Mouse (Mus musculus) WW6 (cell line): Measurements from ENCODE around the gene Olfr993.

Experiments used
- DNase-seq: peaks from one replicate; pipeline ENCODE4 v3.0.0-alpha.2; 2013; ENCODE audit warnings: low read depth, low spot score

Olfr993 gene

DNA sequence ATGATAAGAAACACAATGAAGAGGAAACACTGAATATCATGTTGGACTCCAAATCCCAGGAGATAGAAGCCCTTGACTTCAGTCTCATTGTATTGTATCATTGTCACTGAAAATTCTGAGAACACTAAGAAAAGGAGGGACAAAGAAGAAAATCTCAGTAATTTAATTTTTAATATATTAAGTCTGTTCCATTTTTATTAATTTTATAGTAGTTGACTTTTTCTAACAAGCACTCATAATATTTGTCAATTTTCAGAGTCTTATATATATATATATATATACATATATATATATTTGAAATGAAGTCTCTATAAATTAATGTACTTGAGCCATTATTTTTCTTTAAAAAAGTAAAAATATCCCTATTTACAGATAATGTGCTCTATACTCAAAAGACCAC, at the start of gene Olfr993:
TSS of gene Olfr993 (minus strand) at position 101 of the 400 bp plus-strand sequence.
- no peak for DNase-seq

DNA sequence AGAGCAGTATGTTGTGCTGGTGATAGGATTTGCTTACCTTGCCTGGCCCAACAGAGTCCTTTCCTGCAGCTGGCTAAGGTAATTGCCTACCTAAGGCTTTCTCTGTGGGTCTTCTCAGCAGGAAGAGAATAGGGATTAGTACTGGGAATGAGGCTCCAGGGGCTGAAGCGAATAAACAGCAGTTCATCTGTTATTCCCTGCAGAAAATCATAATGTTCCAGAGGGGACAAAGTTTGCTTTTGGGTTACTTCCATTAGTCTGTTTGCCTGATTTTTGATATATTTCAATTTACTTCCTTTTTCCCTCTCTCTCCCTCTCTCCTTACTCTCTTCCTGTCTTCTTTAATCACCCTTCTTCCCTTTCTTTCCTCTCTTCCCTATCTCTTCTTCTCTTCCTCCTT, 28.9 kb upstream of the Olfr993 start, which contains the start of gene Olfr995:
TSS of gene Olfr995 (minus strand) at position 101 of the 400 bp plus-strand sequence.
- DNase-seq, result no peak

DNA sequence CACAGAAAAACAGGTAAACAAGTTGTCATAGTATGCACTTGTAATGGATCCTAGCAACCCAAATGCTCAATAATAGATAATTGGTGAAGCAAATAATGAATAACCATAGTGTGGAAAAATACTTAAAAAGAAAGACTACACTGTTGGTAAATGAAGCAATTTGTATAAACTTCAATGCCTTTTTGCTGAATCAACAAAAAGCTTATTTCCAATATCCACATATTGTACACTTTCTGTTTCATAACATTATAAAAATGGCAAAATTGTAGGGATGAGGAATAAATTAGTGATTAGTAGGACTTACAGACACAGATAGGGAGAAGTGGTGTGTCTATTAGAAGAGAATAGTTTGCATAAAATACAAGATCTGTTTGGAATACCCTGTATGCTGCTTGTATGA, 27.9 kb upstream of the Olfr993 start:
- no peak for DNase-seq

DNA sequence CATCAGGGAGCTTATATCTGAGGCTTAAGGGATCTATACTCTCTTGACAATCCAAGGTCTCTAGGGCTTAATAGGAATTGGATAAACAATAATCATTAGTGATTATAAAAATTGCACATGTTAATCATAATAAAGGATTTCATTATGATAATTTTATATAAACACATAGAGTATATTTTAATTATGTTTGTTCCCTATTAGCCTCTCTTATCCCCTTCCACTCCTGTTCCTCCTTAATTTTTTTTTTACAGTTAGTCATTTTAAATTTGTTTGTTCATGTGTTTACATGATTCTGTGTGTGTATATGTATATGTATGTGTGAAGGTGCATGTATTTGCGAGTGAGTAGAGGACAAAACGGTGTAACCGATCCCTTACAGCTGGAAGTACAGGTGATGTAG, 21.7 kb upstream of the Olfr993 start, which contains the start of gene Olfr994:
TSS of gene Olfr994 (minus strand) at position 101 of the 400 bp plus-strand sequence.
- DNase-seq, result no peak

DNA sequence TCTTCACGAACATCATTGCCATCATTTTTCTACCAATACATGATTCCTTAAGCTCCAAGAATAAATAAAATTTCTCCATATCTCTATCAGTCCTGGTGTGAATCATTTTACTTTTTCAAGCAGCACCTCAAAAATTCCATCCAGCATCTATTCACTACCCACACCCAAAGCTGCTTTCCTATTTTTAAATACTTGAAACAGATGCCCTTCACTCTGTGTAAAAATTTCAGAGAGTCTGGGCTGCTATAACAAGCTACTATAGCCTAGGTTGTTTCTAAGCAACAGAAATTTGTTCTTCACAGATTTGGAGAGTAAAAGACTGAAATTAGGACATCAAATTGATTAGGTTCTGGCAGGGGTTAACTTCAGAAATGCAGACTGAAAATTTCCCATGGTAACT, 11.2 kb upstream of the Olfr993 start:
- DNase-seq, result no peak

DNA sequence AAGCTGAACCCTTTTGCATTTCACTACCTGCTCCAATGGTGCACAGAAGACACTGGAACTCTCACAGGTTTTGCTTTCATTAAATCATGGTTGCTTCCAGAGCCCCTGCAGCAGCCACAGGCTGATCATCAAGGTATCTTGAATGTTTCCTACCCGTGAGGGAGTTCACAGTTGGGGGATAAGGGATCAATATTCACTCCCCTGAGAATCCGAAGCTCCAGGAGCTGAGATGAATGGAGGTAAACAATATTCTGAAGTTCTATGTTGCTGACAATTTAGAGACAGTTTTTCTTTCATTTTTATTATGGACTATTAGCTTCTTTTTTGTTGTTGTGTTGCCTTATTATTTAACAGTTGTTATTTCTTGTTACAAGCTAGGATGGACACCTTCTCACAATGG, 5.3 kb downstream of the Olfr993 start, which contains the start of gene Olfr992:
TSS of gene Olfr992 (minus strand) at position 101 of the 400 bp plus-strand sequence.
- DNase-seq, result no peak
